Mouse (Mus musculus): Measurements from ENCODE around the gene Ccnc.
A peak's percentile ranks its signal among the peaks of the same experiment; 100 is the strongest.

The Ccnc gene

DNA sequence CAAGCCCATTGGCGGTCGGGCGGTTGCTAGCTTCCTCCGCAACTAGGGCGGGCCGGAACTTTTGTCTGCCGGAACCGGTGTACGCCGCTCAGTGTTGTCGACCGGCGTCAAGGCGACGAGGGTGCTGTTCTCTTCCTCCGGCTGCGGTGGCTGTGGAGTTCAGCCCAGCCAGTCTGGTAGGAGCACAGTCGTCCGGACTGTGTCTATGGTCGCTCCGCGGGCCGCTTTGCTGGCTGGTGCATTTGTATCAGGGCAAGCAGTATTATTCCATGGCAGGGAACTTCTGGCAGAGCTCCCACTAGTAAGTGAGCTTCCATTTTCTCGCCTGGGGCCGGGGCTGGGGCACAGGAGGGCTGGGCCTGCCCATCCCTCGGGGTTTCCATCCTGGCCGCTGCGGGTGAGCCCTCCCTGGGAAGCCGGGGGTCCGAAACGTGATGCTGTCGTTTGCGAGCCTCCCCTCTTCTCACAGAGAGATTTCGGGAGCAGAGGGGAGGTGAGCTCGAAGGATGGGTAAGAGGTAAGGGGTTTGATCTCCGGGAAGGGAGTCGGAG lies at the start of gene Ccnc:
Gene Ccnc (plus strand): TSS at position 87 of the 551 bp plus-strand sequence.
- peak; percentile 88 to 90 for DNase-seq (ENCODE audit: low spot score in 2 of 2)

DNA sequence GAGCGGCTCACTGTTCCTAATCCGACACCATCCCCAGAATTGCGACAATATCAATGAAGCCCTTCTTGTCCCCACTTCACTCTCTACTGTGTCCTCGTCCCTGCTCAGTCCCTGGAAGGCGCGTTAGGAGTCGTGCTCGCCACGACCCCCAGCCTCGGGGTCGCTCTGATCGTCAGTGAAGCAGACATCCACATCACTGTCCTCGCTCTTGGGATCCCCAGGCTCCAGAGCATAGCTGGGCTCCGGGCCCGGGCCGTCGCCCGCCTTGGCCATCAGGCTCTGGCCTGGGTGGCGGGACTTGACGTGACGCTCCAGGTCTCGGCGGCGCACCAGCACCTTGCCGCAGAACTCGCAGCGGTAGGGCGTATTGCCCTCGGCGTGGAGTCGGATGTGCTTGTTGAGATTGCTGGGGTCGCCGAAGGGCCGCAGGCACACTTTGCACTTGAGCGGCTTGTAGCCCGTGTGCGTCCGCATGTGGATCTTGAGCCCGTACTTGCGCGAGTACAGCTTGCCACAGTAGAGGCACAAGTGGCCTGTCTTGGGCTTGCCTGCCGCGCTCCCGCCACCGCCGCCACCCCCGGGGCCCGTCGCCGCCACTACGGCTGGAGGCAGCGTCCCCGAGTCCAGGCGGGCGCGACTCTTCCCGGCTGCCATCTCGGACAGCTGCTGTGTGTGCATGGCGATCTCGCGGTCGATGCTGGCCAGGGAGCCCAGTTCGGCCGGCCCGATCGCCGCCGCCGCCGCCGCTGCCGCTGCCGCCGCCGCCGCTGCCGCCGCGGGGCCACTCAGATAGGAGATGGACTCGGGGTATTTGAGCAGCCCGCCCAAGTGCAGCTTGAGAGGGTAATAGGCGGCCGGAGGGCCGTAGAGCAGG lies 49.2 kb upstream of the Ccnc start:
- DNase-seq (ENCODE audit: low spot score in 2 of 2) = no peak

DNA sequence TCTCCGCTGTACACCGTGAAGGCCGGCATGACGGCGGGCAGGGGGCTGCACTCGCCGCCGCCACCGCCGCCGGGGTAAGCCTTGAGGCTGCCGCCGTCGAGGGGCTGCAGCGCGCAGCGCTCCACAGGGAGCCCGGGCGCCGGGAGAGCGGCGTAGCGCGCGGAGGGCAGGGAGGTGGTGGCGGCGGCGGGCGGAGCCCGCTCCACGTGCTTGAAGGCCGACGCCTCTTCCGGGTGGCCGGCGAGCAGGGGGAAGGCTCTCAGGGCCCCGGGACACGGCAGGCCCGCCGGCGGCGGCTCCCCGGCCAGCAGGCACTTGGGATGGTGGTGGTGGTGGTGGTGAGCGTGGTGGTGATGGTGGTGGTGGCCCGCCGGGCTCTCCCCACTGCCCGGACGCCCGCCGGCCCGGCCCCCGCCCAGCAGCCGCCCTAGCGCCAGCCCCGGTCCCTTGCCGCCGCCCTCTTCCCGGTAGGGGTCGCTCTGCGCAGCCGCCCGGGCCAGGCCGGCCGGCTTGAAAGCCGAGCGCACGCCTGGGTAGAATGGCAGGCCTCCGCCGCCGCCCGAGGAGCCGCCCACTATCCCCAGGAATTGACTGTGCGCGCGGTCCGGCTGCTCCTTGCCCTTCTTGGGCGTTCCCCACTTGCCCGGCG lies 48.4 kb upstream of the Ccnc start:
- DNase-seq (ENCODE audit: low spot score in 2 of 2) = no peak

DNA sequence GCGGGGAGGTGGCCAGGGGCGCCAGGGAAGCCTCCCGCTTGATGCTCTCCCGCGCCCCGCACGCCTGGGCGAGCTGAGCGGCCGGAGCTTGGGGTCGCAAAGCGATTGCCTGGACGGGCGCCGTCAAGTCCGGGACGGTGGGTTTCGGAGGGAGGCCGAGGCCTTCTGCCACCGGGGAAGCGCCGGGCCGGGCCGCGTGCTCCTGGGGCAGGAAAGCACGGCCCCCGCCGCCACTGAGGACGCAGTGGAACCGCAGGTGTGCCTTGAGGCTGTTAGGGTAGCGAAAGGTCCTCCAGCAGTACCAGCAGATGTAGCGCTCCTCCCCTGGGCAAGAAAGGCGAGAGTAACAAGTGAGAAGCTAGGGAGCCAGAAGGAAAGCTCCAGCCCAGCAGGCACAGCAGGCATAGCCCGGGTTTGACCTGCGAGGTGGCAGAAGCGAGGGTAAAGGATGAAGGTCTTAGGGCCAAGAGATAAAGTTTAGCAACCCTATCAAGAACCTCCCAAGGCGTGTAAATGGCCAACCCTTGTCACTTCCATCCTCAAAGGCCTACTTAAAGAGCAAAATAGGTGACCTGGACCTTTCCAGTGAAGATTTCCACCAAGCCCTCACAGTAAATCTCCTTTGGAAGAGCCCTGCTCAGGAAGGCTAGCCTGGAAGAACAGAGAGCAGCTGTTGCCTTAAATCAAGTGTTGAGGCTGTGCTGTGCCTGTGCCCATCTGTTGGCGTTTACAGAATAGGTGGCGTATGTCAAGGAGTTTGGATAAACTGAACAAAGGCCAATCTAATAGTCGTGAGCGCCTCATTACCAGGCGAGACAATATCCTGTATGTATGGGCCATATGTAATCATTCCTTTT lies 47.6 kb upstream of the Ccnc start:
- no peak for DNase-seq (ENCODE audit: low spot score in 2 of 2)

DNA sequence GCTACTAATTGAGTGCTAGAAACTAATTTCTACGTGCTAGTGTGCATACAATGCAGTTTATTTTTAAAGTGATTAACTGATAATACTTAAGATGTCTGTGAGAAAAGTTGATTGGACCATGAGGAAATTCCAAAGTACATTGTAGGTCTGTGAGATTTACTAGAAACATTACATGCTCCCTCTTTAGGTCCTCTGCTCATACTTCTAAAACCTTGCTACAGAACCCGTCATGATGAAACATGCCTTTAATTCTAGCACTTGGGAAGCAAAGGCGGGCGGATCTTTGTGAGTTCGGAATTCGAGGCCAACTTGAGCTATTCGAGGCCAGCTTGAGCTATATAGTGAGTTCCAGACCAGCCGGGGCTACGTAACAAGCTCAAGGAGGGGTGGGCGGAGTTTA lies 46.5 kb upstream of the Ccnc start:
- no peak for DNase-seq (ENCODE audit: low spot score in 2 of 2)

DNA sequence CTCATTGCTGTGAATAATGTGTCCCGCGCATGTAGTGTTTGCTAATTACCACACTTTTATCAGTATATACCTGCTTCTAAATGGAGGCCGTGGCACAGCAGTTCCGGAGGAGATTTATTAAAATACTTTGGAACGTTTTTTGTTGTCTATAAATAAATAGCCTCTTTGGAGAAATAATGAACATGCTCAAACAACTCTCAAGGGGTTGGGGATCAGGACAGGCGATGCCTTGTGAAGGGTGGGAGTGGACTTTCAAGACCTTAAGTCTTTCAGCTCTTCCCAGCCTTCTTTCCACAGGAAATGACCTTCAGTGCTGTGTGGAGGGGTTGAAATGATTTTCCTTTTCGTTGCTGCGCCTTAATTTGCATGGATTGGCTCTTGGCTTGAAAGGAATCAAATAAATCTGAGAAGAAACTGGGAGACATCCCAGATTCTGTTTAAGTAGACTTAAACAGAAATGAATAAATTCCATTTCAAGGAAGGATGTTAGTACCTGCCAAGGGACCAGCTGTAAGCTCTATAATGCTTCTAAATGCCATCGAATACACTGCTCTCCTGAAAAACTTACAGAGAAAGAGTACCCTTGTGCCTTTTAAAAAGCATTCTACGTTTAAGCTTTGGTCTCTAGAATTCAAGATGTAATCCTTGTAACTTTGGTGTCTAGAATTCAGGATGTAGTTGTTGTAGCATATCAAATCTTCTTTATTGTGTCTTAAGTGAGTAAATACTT lies 44.9 kb upstream of the Ccnc start:
- no peak for DNase-seq (ENCODE audit: low spot score in 2 of 2)

DNA sequence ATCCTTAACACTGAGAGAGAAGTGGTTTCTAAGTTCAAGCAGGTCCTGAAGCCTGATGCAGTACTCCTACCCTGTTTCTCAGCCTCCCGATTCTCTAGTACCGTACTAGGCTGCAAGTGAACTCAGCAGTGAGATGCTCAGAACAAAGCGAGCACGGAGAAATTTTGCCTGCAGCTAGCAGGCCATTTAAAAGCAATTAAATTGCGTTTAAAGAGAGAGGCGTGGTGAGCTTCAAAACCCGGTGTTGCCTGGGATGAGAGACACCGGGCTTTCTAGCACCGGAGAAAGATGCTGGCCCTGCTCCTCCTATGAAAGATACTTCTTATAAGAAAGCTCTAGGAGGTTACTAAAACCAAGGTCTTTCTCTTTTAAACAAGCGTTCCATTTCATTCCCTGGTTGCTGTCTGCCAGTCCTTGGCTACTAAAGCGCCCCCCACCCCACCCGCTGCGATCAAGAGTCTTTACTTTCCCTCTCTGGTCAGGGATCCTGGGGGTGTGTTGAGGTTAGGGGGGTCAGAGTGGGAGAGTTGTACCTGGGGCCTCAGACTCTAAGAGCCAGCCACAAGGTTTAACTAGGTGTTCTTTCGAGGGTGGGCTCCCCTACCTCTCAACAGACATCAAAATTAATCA lies 43.0 kb upstream of the Ccnc start:
- DNase-seq (ENCODE audit: low spot score in 2 of 2) = no peak

DNA sequence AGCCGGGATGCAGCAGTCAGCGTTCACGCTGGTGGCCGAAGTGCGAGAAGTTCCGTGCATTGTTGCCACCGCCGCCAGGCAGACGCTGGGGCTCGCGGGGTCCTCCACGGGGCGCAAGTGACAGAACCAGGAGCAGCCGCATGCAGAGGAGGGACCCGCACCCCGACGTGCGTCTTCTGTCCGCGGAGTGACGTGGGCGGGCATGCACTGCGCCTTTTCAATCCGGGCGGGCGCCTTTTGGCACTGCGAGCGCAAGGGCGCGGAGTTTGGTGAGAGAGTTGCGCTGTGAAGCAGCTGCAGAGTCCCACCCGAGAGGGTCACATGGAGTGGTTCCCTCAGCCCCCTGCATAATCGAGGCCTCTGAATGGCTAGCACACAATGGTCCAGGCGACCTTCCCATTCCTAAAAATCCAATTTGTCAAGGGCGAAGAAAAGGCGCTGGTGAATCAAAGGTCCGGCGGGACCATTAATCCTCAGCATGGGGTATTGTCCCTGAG lies 41.9 kb upstream of the Ccnc start, which contains the start of gene Prdm13:
Gene Prdm13 (minus strand): TSS at position 369 of the 497 bp plus-strand sequence.
- no peak for DNase-seq (ENCODE audit: low spot score in 2 of 2)

DNA sequence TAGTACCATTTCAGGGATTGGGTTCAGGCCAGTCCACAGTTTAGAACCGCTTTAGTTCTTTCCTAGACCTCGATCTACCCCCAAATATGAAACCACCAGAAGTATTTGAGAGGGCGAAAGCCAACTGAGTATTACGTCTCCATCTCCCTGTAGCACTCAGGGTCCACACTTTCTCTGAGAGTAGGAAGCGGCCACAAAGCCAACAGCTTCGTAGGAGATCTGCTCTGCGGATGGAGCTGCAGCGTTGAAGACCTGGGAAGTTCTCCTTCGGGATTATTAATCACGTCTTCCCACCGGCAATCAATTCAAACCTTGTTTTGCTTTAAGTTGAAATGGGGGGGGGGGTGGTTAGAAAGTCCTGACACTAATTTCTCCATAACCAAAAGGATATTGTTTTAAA lies 41.1 kb upstream of the Ccnc start:
- DNase-seq (ENCODE audit: low spot score in 2 of 2) = no peak

DNA sequence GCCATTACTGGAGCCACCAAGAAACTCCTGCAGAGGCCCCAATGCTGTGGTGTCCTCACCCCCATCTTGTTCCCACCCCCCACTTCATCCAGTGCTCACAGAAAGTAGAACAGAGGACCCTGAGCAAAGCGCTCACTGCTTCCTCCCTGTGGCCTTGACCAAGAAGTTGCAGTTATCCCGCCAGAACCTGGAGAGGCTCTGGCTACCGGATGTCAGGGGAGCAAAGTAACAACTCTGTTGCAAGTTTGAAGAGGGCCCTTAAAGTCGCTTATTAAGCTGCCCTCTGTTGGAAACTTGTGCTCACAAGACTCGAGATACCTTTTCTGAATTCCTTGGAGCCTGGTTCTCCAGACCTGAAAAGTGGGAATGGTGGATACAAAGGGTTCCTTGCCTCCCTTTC lies 40.6 kb upstream of the Ccnc start:
- DNase-seq (ENCODE audit: low spot score in 2 of 2) = no peak

DNA sequence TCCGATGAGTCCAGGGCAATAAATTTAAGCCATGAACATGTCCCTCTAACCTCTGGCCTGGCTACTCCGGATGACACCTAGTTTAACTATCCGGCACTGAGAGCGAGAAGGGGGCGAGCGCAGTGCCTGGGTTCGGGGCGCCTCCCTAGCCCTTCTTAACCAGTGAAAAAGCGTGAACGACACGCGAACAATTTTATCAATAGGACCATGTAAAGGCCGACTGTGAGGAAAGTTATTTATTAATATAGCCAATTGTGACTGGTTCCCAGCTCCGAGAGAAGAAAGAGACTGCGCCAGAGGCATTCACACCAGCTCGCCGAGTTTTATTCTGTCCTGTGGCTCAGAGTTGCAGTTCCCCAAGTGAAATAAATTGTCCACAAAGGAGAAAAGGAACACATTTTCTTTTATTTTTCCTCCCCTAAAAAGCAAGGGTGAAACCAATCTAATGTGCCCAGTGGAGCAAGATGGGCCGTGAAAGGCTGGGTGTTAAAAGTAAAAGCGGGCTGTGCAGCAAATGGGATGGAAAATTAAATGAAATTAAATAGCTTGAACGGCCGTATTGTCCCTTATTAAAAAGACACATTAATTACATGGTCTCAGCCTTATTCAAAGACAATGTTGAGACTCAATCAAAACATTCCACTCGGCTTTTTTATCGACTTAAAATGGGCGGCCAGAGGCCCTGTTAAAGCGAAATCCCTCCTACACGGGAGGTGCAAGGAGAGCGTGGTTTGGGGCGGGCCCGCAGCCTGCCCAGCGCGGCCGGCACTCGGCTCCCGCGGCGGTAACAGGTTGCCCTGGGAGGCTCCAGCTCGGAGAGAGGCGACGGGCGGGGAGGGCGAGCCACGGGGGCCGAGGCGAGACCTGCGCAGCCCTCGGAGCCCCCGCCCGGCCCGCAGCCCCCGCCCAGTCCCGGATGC lies 39.5 kb upstream of the Ccnc start:
- DNase-seq (ENCODE audit: low spot score in 2 of 2) = no peak

DNA sequence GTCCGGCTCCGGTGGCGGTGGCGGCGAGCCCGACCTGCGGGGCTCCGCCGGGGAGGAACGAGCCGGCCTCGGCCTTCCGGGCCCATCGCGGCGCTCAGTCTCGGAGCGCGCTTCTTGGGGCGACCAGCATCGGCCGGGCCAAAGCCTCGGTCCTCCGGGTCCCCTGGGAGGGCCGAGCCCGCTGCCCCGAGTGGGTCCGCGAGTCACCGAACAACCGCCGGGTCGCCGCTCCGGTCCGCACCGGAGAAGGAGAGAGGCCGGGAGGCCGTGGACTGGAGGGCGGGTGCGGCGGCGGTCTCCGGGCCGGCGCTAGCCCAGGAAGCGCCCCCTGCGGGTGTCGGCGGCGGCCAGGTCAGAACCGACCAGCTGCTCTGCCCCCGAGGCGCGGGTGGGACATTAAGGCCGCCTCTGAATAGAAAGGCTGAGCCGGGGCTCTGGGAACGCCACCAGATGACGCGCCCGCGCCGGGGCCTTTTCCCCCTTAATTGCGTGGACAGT lies 38.7 kb upstream of the Ccnc start:
- DNase-seq (ENCODE audit: low spot score in 2 of 2) = no peak

DNA sequence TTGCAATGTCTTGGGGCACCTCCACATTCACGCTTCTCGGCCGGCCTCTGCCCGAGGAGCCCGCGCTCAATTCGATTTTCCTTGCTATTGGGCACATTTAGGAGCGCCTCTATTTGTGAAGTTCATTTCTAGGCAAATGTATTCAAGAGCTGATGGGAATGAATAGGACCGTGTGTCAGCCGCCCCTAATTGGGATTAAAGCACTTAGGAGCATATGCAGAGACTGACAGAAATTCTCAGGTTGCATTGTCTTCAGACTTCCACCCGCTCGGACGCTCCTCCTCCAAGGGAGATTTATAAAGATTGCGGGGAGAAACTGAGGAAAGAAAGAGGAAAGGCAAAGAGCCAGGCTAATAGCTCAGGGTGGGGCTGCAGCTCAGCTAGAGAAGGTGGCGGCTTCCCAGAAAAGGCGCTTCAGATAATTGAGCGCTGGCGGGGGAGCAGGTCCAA lies 38.0 kb upstream of the Ccnc start:
- DNase-seq (ENCODE audit: low spot score in 2 of 2) = no peak

DNA sequence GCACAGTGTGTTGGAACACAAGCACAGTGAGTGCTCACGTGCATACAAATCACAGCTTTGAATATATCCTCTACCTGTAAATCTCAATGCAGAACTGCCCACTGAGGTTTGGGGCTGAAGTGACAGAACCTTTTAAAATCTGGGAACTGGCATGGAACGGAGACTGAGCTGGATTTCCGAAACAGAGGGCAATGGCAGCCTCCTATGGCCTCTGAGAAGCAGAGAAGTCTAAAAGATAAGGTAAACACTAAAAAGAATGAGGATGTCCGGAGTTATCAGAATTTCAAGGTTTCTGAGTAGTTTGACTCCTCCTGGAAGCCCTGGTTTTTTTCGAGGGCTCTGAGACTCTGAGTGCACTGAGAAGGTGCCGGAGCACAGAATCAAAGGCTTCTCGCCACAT lies 37.3 kb upstream of the Ccnc start:
- no peak for DNase-seq (ENCODE audit: low spot score in 2 of 2)

DNA sequence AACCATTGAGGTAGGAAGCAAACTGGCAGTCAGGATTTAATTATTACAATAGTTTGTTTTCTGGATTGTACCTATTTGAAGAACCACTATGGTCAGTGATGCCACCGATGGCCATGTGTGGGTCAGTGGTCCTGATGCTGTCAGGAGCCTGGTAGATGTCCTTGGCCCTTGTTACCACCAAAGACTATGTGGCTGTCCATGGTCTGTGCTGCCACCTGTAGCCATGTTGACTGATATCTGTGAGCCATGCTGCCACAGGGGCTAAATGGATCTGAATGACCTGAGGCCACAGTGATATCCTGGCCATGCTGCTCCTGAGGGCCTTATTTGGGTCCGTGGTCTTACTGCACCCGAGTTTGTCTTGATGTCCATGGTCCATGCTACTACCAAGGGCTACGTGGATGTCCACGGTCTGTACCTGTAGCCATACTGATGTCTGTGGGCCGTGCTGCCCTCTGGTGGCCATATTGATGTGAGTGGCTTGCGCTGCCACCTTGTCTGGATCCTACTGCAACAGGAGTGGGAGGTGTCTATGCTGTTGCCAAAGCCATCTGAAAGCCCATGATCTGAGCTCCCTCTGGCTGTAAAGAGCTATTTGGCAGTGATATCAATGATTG lies 31.8 kb upstream of the Ccnc start:
- peak in 1 of 2 experiments; percentile 38 for DNase-seq (ENCODE audit: low spot score in 2 of 2)

DNA sequence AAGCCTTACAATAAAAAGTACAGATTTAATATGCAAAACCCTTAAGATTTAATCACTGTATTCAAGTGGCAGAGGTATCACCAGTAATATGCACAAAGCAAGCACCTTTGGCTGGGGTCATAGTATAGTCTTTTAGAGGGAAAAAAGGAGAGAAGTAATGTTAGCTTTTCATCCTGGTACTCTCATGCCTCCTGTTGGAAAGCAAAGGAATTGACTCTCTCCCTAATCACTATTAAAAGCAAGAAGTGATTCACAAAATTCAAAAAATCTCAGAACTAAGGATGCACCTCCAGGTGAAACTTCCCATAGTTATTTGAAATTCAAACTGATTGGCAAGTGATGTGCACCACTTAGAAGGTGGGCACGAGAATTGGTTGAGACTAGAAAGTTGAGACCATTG lies 22.5 kb upstream of the Ccnc start:
- no peak for DNase-seq (ENCODE audit: low spot score in 2 of 2)

DNA sequence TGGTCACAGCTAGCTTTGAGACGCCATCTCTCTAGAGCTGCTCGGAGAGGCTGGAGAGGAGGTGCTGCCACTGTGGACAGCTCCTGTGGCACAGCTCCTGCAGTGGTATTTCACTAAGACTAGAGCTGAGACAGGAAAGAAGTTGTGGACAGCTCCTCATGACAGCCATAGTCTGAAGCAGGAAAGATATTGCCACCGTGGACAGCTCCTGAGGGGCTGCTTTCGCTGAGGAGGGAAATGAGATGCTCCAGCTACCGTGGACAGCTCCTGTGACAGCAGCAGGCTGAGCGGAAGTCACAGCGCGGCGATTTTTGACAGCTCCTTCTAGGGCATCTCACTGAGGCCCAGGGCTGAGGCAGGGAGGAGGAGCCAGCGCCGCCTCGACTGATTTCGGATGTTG lies 15.4 kb upstream of the Ccnc start:
- peak; percentile 49 to 63 for DNase-seq (ENCODE audit: low spot score in 2 of 2)

DNA sequence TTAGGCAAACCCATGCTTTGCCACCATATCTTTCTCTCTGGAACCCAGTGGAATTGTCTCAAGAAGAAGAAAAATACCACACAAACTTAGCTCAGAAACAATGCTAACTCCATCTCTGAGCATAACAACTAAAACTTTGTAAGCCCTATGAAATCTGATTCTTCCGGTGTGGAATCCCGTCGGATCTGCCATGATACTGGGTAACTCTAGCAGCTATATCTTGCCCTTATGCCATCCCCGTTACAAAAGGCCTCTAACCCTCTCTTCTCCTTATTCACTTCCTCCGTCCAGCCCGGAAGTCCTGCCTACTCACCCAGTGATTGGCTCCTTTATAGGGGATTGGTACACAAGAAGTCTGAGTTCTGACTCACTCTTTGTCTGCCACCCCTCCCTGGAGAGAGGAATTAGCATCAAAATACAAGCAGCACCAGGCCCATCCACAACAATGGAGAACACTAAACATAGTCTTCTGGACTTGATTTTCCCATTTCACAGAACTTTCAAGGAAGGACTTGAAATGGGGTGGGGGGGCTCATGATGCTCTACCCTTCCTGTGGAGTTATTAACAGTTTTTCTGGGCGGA lies 4.7 kb upstream of the Ccnc start:
- DNase-seq (ENCODE audit: low spot score in 2 of 2) = no peak

Measured in urinary bladder, adult 18-20 months (tissue).